31 mouse cellular contexts compared by ENCODE assay signal in the genomic region with DNA sequence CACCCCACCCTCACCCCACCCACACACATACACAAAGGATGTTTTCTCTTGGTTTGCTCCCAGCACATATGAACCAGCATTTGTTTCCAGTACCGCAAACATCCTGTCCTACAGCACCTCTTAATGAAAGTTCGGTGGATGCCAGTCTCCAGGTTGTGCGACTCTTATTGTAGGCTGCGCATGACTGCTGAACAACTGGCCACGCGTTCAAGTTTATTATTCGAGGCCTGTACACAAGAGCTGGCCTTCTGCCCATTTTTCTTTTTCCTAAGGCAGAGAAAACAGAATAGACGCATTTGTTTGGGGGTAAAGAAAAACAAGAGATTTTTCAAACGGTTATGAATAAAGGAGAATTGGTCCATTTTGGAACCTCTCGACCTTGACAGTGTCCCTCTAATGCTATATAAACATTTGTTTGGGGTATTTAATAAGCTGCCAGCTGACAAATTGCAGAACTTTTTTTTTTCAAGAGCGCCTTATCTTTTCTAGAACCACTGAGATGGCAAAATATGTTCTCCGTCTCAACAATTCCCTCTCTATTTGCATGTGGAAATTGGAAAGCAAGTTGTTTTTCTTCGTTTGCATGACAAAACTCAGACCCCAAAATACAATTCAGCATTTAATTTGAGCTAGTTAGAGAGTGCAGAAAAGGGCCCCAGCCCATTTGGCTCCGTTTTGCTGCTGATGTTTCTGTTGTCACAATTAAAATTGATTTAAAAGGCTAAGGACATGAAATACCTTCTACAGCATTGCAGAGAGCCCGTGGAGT.
DNase-seq lines count a peak whose midpoint lies in the region; ATAC-seq and TF ChIP-seq lines count a peak whose summit lies in the region.
"Had no signal": no experiment of that assay in that cellular context is flagged by ENCODE, and none has a peak within 500 bp of the region (broad histone marks: within the 10 kb centered on the region; RNA-seq: fewer than 3 reads in every experiment).

No protein-coding gene starts in this region.

- no peak overlapping the region for H3K27ac ChIP-seq in forebrain, embryonic 14.5 days (ENCODE audit: low read depth, low read length)
- no peak overlapping the region for H3K27ac ChIP-seq in forebrain, embryonic 12.5 days
- no peak overlapping the region for H3K27ac ChIP-seq in kidney, postnatal 0 days
- H3K27ac ChIP-seq in kidney, embryonic 14.5 days (ENCODE audit: low read depth, low read length): no peak overlapping the region
- peak overlapping the region; percentile 72 for H3K27ac ChIP-seq in lung, embryonic 15.5 days
- no peak overlapping the region for H3K27ac ChIP-seq in midbrain, postnatal 0 days (ENCODE audit: low read depth, low read length)
- no peak overlapping the region for H3K27ac ChIP-seq in midbrain, embryonic 11.5 days (ENCODE audit: low read depth, low read length)
- H3K27ac ChIP-seq: embryonic facial prominence, embryonic 10.5 days; embryonic facial prominence, embryonic 15.5 days; hindbrain, embryonic 14.5 days; liver, embryonic 12.5 days; midbrain, embryonic 12.5 days; neural tube, embryonic 15.5 days had no signal

- ATAC-seq in forebrain, embryonic 14.5 days: peak; percentile 40
- ATAC-seq in forebrain, embryonic 12.5 days (ENCODE audit: low FRiP score): no peak
- ATAC-seq in kidney, postnatal 0 days (replicated peaks; ENCODE audit: low FRiP score, low read depth): no peak
- ATAC-seq in kidney, embryonic 14.5 days (ENCODE audit: low FRiP score, low TSS enrichment): no peak
- ATAC-seq in lung, embryonic 15.5 days (ENCODE audit: borderline replicate concordance, extremely low read depth, low FRiP score, low TSS enrichment): peak; percentile 56; the same call in 1 of the 2 replicates
- ATAC-seq in midbrain, postnatal 0 days (ENCODE audit: low FRiP score): no peak
- no peak for ATAC-seq in midbrain, embryonic 11.5 days (ENCODE audit: low FRiP score)
- ATAC-seq: inflammation-experienced regulatory T-cells, adult 6 months; liver, embryonic 12.5 days; liver, postnatal 0 days had no signal

- TF ChIP-seq CTCF in kidney, postnatal 0 days (IDR thresholded peaks at IDR 0.05; ENCODE audit: low read depth): no peak
- TF ChIP-seq CTCF in lung, adult 2 months (IDR thresholded peaks at IDR 0.05; ENCODE audit: insufficient read depth, low read length): no peak
- no peak for TF ChIP-seq CTCF in midbrain, postnatal 0 days (IDR thresholded peaks at IDR 0.05)

- H3K4me1 ChIP-seq in forebrain, embryonic 14.5 days (ENCODE audit: control insufficient read depth, insufficient read depth, low read length): peaks cover 9% of the 10 kb centered on the region
- peaks cover 16% of the 10 kb centered on the region for H3K4me1 ChIP-seq in forebrain, embryonic 12.5 days
- H3K4me1 ChIP-seq in kidney, postnatal 0 days (replicated peaks; ENCODE audit: insufficient read depth, low read length): no peaks in the 10 kb centered on the region
- no peaks in the 10 kb centered on the region for H3K4me1 ChIP-seq in kidney, embryonic 14.5 days (ENCODE audit: control insufficient read depth, insufficient read depth, low read length)
- H3K4me1 ChIP-seq in lung, embryonic 15.5 days: peaks cover 20% of the 10 kb centered on the region
- no peaks in the 10 kb centered on the region for H3K4me1 ChIP-seq in lung, adult 2 months (ENCODE audit: control insufficient read depth, insufficient read depth, low read length)
- no peaks in the 10 kb centered on the region; the same call in none of the 2 replicates for H3K4me1 ChIP-seq in midbrain, postnatal 0 days (ENCODE audit: insufficient read depth, low read length)
- peaks cover 3% of the 10 kb centered on the region; the same call in 1 of the 2 replicates for H3K4me1 ChIP-seq in midbrain, embryonic 11.5 days (ENCODE audit: control insufficient read depth, insufficient read depth, low read length)
- H3K4me1 ChIP-seq: embryonic facial prominence, embryonic 15.5 days; liver, embryonic 12.5 days had no signal

- no peak overlapping the region for H3K4me3 ChIP-seq in forebrain, embryonic 14.5 days (ENCODE audit: low read depth, low read length)
- no peak overlapping the region for H3K4me3 ChIP-seq in forebrain, embryonic 12.5 days (replicated peaks)
- H3K4me3 ChIP-seq in kidney, postnatal 0 days (replicated peaks; ENCODE audit: low read depth, low read length): no peak overlapping the region
- no peak overlapping the region for H3K4me3 ChIP-seq in kidney, embryonic 14.5 days (ENCODE audit: low read length)
- no peak overlapping the region for H3K4me3 ChIP-seq in lung, embryonic 15.5 days
- no peak overlapping the region for H3K4me3 ChIP-seq in lung, adult 2 months (replicated peaks; ENCODE audit: extremely low read depth, low read depth, low read length)
- no peak overlapping the region for H3K4me3 ChIP-seq in midbrain, postnatal 0 days (ENCODE audit: low read depth, low read length)
- H3K4me3 ChIP-seq in midbrain, embryonic 11.5 days (ENCODE audit: low read depth, low read length): no peak overlapping the region
- H3K4me3 ChIP-seq: embryonic facial prominence, embryonic 10.5 days; embryonic facial prominence, embryonic 15.5 days; heart, embryonic 12.5 days; liver, embryonic 12.5 days; midbrain, embryonic 12.5 days; neural tube, embryonic 15.5 days had no signal

- DNase-seq in forebrain, embryonic 14.5 days (ENCODE audit: low spot score): peak; percentile 78
- DNase-seq in kidney, postnatal 0 days (ENCODE audit: low spot score): peak; percentile 4
- DNase-seq in lung, adult 2 months: no peak
- DNase-seq in midbrain, postnatal 0 days (ENCODE audit: low spot score): peak; percentile 49
- DNase-seq in midbrain, embryonic 11.5 days (ENCODE audit: low spot score, missing footprints): no peak
- DNase-seq: adrenal gland, adult 8-10 months; cerebellum, adult 8-10 months; cerebellum, postnatal 25 days; gastrocnemius, postnatal 25 days; heart, adult 18-20 months; heart, postnatal 4 days; kidney, adult 18-20 months; kidney, postnatal 25 days; layer of hippocampus, postnatal 36 days; left cerebral cortex, postnatal 4 days; liver, postnatal 0 days; retina, postnatal 1 day; right cerebral cortex, postnatal 14 days; thymus, postnatal 4 days had no signal

- H3K27me3 ChIP-seq in forebrain, embryonic 14.5 days (replicated peaks; ENCODE audit: control insufficient read depth, insufficient read depth, low read length): 0 out of 2 replicates have a peak, but pooled peaks cover 5% of the 10 kb centered on the region
- H3K27me3 ChIP-seq in forebrain, embryonic 12.5 days: peaks cover 29% of the 10 kb centered on the region
- H3K27me3 ChIP-seq in kidney, postnatal 0 days (ENCODE audit: insufficient read depth, low read length): no peaks in the 10 kb centered on the region
- H3K27me3 ChIP-seq in kidney, embryonic 14.5 days (ENCODE audit: control insufficient read depth, insufficient read depth, low read length): no peaks in the 10 kb centered on the region; the same call in 1 of the 2 replicates
- H3K27me3 ChIP-seq in lung, embryonic 15.5 days: no peaks in the 10 kb centered on the region
- no peaks in the 10 kb centered on the region for H3K27me3 ChIP-seq in midbrain, postnatal 0 days (ENCODE audit: insufficient read depth, low read length)
- H3K27me3 ChIP-seq in midbrain, embryonic 11.5 days (ENCODE audit: control insufficient read depth, insufficient read depth, low read length): no peaks in the 10 kb centered on the region
- H3K27me3 ChIP-seq: embryonic facial prominence, embryonic 15.5 days; liver, embryonic 12.5 days; midbrain, embryonic 12.5 days; neural tube, embryonic 15.5 days had no signal

- H3K4me2 ChIP-seq in forebrain, embryonic 14.5 days (ENCODE audit: low read length): no peak overlapping the region
- no peak overlapping the region for H3K4me2 ChIP-seq in forebrain, embryonic 12.5 days
- no peak overlapping the region for H3K4me2 ChIP-seq in kidney, postnatal 0 days (ENCODE audit: low read length)
- H3K4me2 ChIP-seq in kidney, embryonic 14.5 days (replicated peaks; ENCODE audit: low read depth, low read length): no peak overlapping the region
- H3K4me2 ChIP-seq in lung, embryonic 15.5 days: no peak overlapping the region
- H3K4me2 ChIP-seq in midbrain, postnatal 0 days (ENCODE audit: low read depth, low read length, poor library complexity, severe bottlenecking): no peak overlapping the region
- no peak overlapping the region for H3K4me2 ChIP-seq in midbrain, embryonic 11.5 days
- H3K4me2 ChIP-seq: embryonic facial prominence, embryonic 15.5 days; heart, embryonic 12.5 days; hindbrain, embryonic 14.5 days; liver, embryonic 12.5 days; midbrain, embryonic 12.5 days; neural tube, embryonic 15.5 days had no signal

- no peak overlapping the region for H3K9ac ChIP-seq in forebrain, embryonic 14.5 days (ENCODE audit: low read length)
- no peak overlapping the region for H3K9ac ChIP-seq in forebrain, embryonic 12.5 days
- H3K9ac ChIP-seq in kidney, postnatal 0 days (ENCODE audit: low read depth, low read length): no peak overlapping the region
- no peak overlapping the region for H3K9ac ChIP-seq in kidney, embryonic 14.5 days (ENCODE audit: low read depth, low read length)
- H3K9ac ChIP-seq in lung, embryonic 15.5 days: no peak overlapping the region
- H3K9ac ChIP-seq in midbrain, postnatal 0 days (replicated peaks; ENCODE audit: low read length, poor library complexity, severe bottlenecking): no peak overlapping the region
- H3K9ac ChIP-seq in midbrain, embryonic 11.5 days (ENCODE audit: low read length): no peak overlapping the region
- H3K9ac ChIP-seq: embryonic facial prominence, embryonic 15.5 days; heart, embryonic 12.5 days; hindbrain, embryonic 14.5 days; liver, embryonic 12.5 days; liver, postnatal 0 days; midbrain, embryonic 12.5 days; neural tube, embryonic 15.5 days had no signal

- no peak for TF ChIP-seq POLR2A in lung, adult 2 months (IDR thresholded peaks at IDR 0.05; ENCODE audit: borderline replicate concordance, extremely low read depth, low read depth, low read length)

- 22% methylated on average over 15 of the region's 15 CpGs for WGBS in forebrain, embryonic 14.5 days
- 47% methylated on average over 15 of the region's 15 CpGs for WGBS in forebrain, embryonic 12.5 days
- 61% methylated on average over 15 of the region's 15 CpGs for WGBS in kidney, postnatal 0 days
- WGBS in kidney, embryonic 14.5 days: 69% methylated on average over 15 of the region's 15 CpGs
- WGBS in lung, embryonic 15.5 days: 41% methylated on average over 15 of the region's 15 CpGs
- WGBS in lung, adult 2 months: 58% methylated on average over 15 of the region's 15 CpGs
- 62% methylated on average over 15 of the region's 15 CpGs for WGBS in midbrain, postnatal 0 days
- WGBS in midbrain, embryonic 11.5 days: 84% methylated on average over 15 of the region's 15 CpGs

- no peaks in the 10 kb centered on the region for H3K9me3 ChIP-seq in forebrain, embryonic 14.5 days (replicated peaks; ENCODE audit: control insufficient read depth, low read length)
- H3K9me3 ChIP-seq in forebrain, embryonic 12.5 days: no peaks in the 10 kb centered on the region
- H3K9me3 ChIP-seq in kidney, postnatal 0 days (replicated peaks; ENCODE audit: low read length): no peaks in the 10 kb centered on the region
- no peaks in the 10 kb centered on the region for H3K9me3 ChIP-seq in kidney, embryonic 14.5 days (ENCODE audit: control insufficient read depth, low read length)
- H3K9me3 ChIP-seq in lung, embryonic 15.5 days: no peaks in the 10 kb centered on the region
- no peaks in the 10 kb centered on the region for H3K9me3 ChIP-seq in midbrain, postnatal 0 days (ENCODE audit: low read length)
- H3K9me3 ChIP-seq in midbrain, embryonic 11.5 days (ENCODE audit: control insufficient read depth, low read length): no peaks in the 10 kb centered on the region
- H3K9me3 ChIP-seq: embryonic facial prominence, embryonic 10.5 days; embryonic facial prominence, embryonic 15.5 days; heart, embryonic 12.5 days; liver, embryonic 12.5 days; midbrain, embryonic 12.5 days; neural tube, embryonic 15.5 days had no signal

- no peaks in the 10 kb centered on the region for H3K36me3 ChIP-seq in forebrain, embryonic 14.5 days (ENCODE audit: control insufficient read depth, insufficient read depth, low read length)
- no peaks in the 10 kb centered on the region for H3K36me3 ChIP-seq in forebrain, embryonic 12.5 days (replicated peaks)
- H3K36me3 ChIP-seq in kidney, postnatal 0 days (ENCODE audit: insufficient read depth, low read length): no peaks in the 10 kb centered on the region
- H3K36me3 ChIP-seq in kidney, embryonic 14.5 days (ENCODE audit: control insufficient read depth, insufficient read depth, low read length): no peaks in the 10 kb centered on the region
- H3K36me3 ChIP-seq in lung, embryonic 15.5 days: no peaks in the 10 kb centered on the region
- H3K36me3 ChIP-seq in midbrain, postnatal 0 days (ENCODE audit: insufficient read depth, low read length): no peaks in the 10 kb centered on the region
- H3K36me3 ChIP-seq in midbrain, embryonic 11.5 days (ENCODE audit: control insufficient read depth, insufficient read depth, low read length): no peaks in the 10 kb centered on the region
- H3K36me3 ChIP-seq: embryonic facial prominence, embryonic 10.5 days; embryonic facial prominence, embryonic 15.5 days; G1E; heart, embryonic 12.5 days; liver, embryonic 12.5 days; midbrain, embryonic 12.5 days; neural tube, embryonic 15.5 days had no signal

Comparison
In these comparisons a context has a peak if more than half of its experiments do, and no peak if none do; other contexts are left out.
1. ATAC-seq: peak in forebrain, embryonic 14.5 days (single experiment) and lung, embryonic 15.5 days (single experiment); none in forebrain, embryonic 12.5 days (single experiment), kidney, postnatal 0 days (single experiment), kidney, embryonic 14.5 days (single experiment), midbrain, postnatal 0 days (single experiment) and midbrain, embryonic 11.5 days (single experiment).
2. DNase-seq: peak in forebrain, embryonic 14.5 days (single experiment), kidney, postnatal 0 days (single experiment) and midbrain, postnatal 0 days (single experiment); none in lung, adult 2 months (single experiment) and midbrain, embryonic 11.5 days (single experiment).